Mouse (Mus musculus) cerebellum, adult 2 months (tissue): ENCODE data around the gene C9. TPM values are rescaled to one million over a fixed set of nuclear protein-coding genes. Genes with fewer than 3 reads are reported as not detected.

ENCODE experiments used
- DNase-seq, 2 experiments: peaks; one replicate each; pipeline ENCODE4 v3.0.0; 2021
- H3K27ac ChIP-seq: fragments of 200-500 bp; 2 replicates; pipeline ENCODE4 v1.5.1; 2012; ENCODE audit warnings: low read length, control low read depth, inconsistent platforms; ENCODE audit not compliant: insufficient read depth
- H3K27me3 ChIP-seq: fragments of 200-500 bp; 2 replicates; pipeline ENCODE4 v1.6.1; 2012; ENCODE audit warnings: inconsistent platforms, mild to moderate bottlenecking, low read length, moderate library complexity; ENCODE audit not compliant: control insufficient read depth, insufficient read depth
- H3K4me1 ChIP-seq: fragments of 200-500 bp; 2 replicates; pipeline ENCODE4 v1.6.1; 2011; ENCODE audit warnings: low read length; ENCODE audit not compliant: control insufficient read depth, insufficient read depth
- H3K4me3 ChIP-seq: fragments of 200-500 bp; replicated peaks from 2 replicates; pipeline ENCODE3; 2011; ENCODE audit warnings: mild to moderate bottlenecking, low read depth, low read length, control low read depth; ENCODE audit not compliant: insufficient read depth
- CTCF ChIP-seq: fragments of 200-500 bp; IDR thresholded peaks from 2 replicates; pipeline ENCODE4 v1.5.1; 2011; ENCODE audit warnings: low read depth, mild to moderate bottlenecking, control low read depth, low read length, moderate library complexity, borderline replicate concordance; ENCODE audit not compliant: insufficient read depth
- POLR2A ChIP-seq: fragments of 200-500 bp; IDR thresholded peaks from 2 replicates; pipeline ENCODE4 v1.6.1; 2011; ENCODE audit warnings: low read length, control low read depth, borderline replicate concordance; ENCODE audit not compliant: insufficient read depth
- WGBS: fragments of 180-500 bp; shearing (Covaris S2); methylation state at CpG from one replicate; pipeline ENCODE4 v1.1.7; 2018; 5-methylcytosine and 5-hydroxymethylcytosine counted together
- polyA plus RNA-seq: library from polyadenylated mRNA; depleted of rRNA; stranded (reverse); fragments of >200 nt; gene quantifications from 2 replicates; pipeline ENCODE4 v1.2.3, GENCODE M21; 2012

The C9 gene
- polyA plus RNA-seq, 1 experiment, result not detected

- TF ChIP-seq CTCF, result no peak
- TF ChIP-seq POLR2A, result no peak
- H3K27ac ChIP-seq, result no peak overlapping the region
- H3K27me3 ChIP-seq, result no peaks in the 10 kb centered on the region
- no peaks in the 10 kb centered on the region for H3K4me1 ChIP-seq
- 94% methylated on average over 3 of the region's 3 CpGs for WGBS
- H3K4me3 ChIP-seq, result no peak overlapping the region
- DNase-seq, result no peak
Measured at GRCm38 (mm10) chr15:6469384-6469783, 24.3 kb downstream of the C9 start.

GRCm38 (mm10) chr15:6483561-6483960 lies 38.4 kb downstream of the C9 start:
- Histone ChIP-seq H3K27ac (no peak overlapping the region), H3K27me3 (no peaks in the 10 kb centered on the region), H3K4me3 (no peak overlapping the region), H3K4me1 (no peaks in the 10 kb centered on the region)
- no peak for DNase-seq
- 80% methylated on average over 3 of the region's 3 CpGs for WGBS
- TF ChIP-seq POLR2A (no peak), CTCF (no peak)

- H3K27ac ChIP-seq, result no peak overlapping the region
- WGBS, result 95% methylated on average over 2 of the region's 2 CpGs
- TF ChIP-seq CTCF (no peak), POLR2A (no peak)
- H3K27me3 ChIP-seq, result no peaks in the 10 kb centered on the region
- DNase-seq, result no peak
- no peaks in the 10 kb centered on the region for H3K4me1 ChIP-seq
- no peak overlapping the region for H3K4me3 ChIP-seq
Measured at GRCm38 (mm10) chr15:6492386-6492785, 47.3 kb downstream of the C9 start.

- no peak overlapping the region for H3K4me3 ChIP-seq
- 47% methylated on average over 10 of the region's 10 CpGs for WGBS
- H3K27ac ChIP-seq, result no peak overlapping the region
- H3K4me1 ChIP-seq, result no peaks in the 10 kb centered on the region
- no peak for DNase-seq
- H3K27me3 ChIP-seq, result no peaks in the 10 kb centered on the region
- TF ChIP-seq POLR2A, result no peak
- TF ChIP-seq CTCF, result no peak
Measured at GRCm38 (mm10) chr15:6498396-6499070, 53.4 kb downstream of the C9 start.

- TF ChIP-seq POLR2A (no peak), CTCF (no peak)
- H3K27ac ChIP-seq, result no peak overlapping the region
- DNase-seq, result no peak
- WGBS, result 36% methylated on average over 1 of the region's 1 CpGs
- no peak overlapping the region for H3K4me3 ChIP-seq
- H3K27me3 ChIP-seq, result no peaks in the 10 kb centered on the region
- no peaks in the 10 kb centered on the region for H3K4me1 ChIP-seq
Measured at GRCm38 (mm10) chr15:6500787-6501186, 55.7 kb downstream of the C9 start.

- DNase-seq, result no peak
- Histone ChIP-seq H3K4me1 (no peaks in the 10 kb centered on the region), H3K27me3 (no peaks in the 10 kb centered on the region), H3K4me3 (no peak overlapping the region), H3K27ac (no peak overlapping the region)
- WGBS, result 71% methylated on average over 1 of the region's 1 CpGs
- TF ChIP-seq POLR2A (no peak), CTCF (no peak)
Measured at GRCm38 (mm10) chr15:6517525-6517924, 72.4 kb downstream of the C9 start.

- Histone ChIP-seq H3K27me3 (no peaks in the 10 kb centered on the region), H3K27ac (no peak overlapping the region), H3K4me3 (no peak overlapping the region), H3K4me1 (no peaks in the 10 kb centered on the region)
- no peak for DNase-seq
- TF ChIP-seq POLR2A (no peak), CTCF (no peak)
- 83% methylated on average over 19 of the region's 19 CpGs for WGBS
Measured at GRCm38 (mm10) chr15:6519417-6520255, 74.5 kb downstream of the C9 start.
